Comparison of ENCODE assay signal across 17 mouse cellular contexts in genomic region chr4:137794178-137794900, GRCm38 (mm10). TPM values are rescaled to one million over a fixed set of nuclear protein-coding genes. Genes with fewer than 3 reads are reported as not detected.
DNase-seq lines count a peak whose midpoint lies in the region; ATAC-seq and TF ChIP-seq lines count a peak whose summit lies in the region.
"Had no signal": no experiment of that assay in that cellular context is flagged by ENCODE, and none has a peak within 500 bp of the region (broad histone marks: within the 10 kb centered on the region; RNA-seq: fewer than 3 reads in every experiment).

No protein-coding gene starts in this region.

- TF ChIP-seq RAD21 in CH12.LX (IDR thresholded peaks at IDR 0.05; ENCODE audit: low read depth, low read length), result no peak

- no peak for TF ChIP-seq CTCF in CH12.LX (conservative IDR thresholded peaks at IDR 0.05 in 1 of 2, IDR thresholded peaks at IDR 0.05 in 1 of 2; ENCODE audit: low read depth in 2 of 2, low read length in 2 of 2)

- peaks cover 3 to 30% of the 10 kb centered on the region in 2 experiments for H3K36me3 ChIP-seq in CH12.LX (replicated peaks in 1 of 2; ENCODE audit: control insufficient read depth in 1 of 2, insufficient read depth in 1 of 2, low read length in 1 of 2)
- no peaks in the 10 kb centered on the region for H3K36me3 ChIP-seq in embryonic facial prominence, embryonic 14.5 days (ENCODE audit: control insufficient read depth, insufficient read depth, low read length)
- H3K36me3 ChIP-seq in liver, embryonic 13.5 days, result no peaks in the 10 kb centered on the region
- H3K36me3 ChIP-seq: limb, embryonic 12.5 days had no signal

- H3K4me2 ChIP-seq in CH12.LX (ENCODE audit: insufficient read depth, low read depth, poor library complexity, severe bottlenecking), result peak overlapping the region; percentile 64
- H3K4me2 ChIP-seq in embryonic facial prominence, embryonic 14.5 days (ENCODE audit: low read depth, low read length), result peak overlapping the region; percentile 94
- H3K4me2 ChIP-seq in liver, embryonic 13.5 days, result no peak overlapping the region
- H3K4me2 ChIP-seq: heart, embryonic 11.5 days; limb, embryonic 12.5 days had no signal

- H3K79me2 ChIP-seq in CH12.LX (replicated peaks; ENCODE audit: control insufficient read depth, extremely low read depth, insufficient read depth, poor library complexity, severe bottlenecking), result peaks cover 60% of the 10 kb centered on the region

- peak overlapping the region; percentile 69 for H3K9ac ChIP-seq in CH12.LX (ENCODE audit: insufficient read depth, low read depth)
- H3K9ac ChIP-seq in embryonic facial prominence, embryonic 14.5 days (ENCODE audit: low read depth, low read length), result no peak overlapping the region
- H3K9ac ChIP-seq in liver, embryonic 13.5 days, result no peak overlapping the region
- H3K9ac ChIP-seq: limb, embryonic 12.5 days had no signal

- TF ChIP-seq POLR2A in CH12.LX (IDR thresholded peaks at IDR 0.05; ENCODE audit: low read depth, low read length), result no peak

- TF ChIP-seq EP300 in CH12.LX (IDR thresholded peaks at IDR 0.05; ENCODE audit: low read length), result no peak

- in situ Hi-C loops in CH12.LX (cut with MboI; ENCODE audit: low pct_ligation_motif_present, low pct_unique_long_range_greater_than_20kb, low sequenced_read_pairs), result loop anchor here (5.0 kb wide), 1 partner anchor 47 kb away; no protein-coding TSS in a partner anchor

- H3K27ac ChIP-seq in CH12.LX (ENCODE audit: insufficient read depth, low read depth), result peak overlapping the region; percentile 58
- H3K27ac ChIP-seq in embryonic facial prominence, embryonic 14.5 days (replicated peaks; ENCODE audit: low read depth, low read length), result peak overlapping the region; percentile 76
- no peak overlapping the region for H3K27ac ChIP-seq in liver, embryonic 13.5 days
- H3K27ac ChIP-seq: limb, embryonic 12.5 days had no signal

- no peaks in the 10 kb centered on the region for H3K27me3 ChIP-seq in CH12.LX (replicated peaks)
- peaks cover 7% of the 10 kb centered on the region for H3K27me3 ChIP-seq in embryonic facial prominence, embryonic 14.5 days (replicated peaks; ENCODE audit: control insufficient read depth, insufficient read depth, low read length)
- H3K27me3 ChIP-seq in liver, embryonic 13.5 days, result peaks cover 64% of the 10 kb centered on the region

- dilution Hi-C loops in CH12.LX (cut with MboI; ENCODE audit: extremely low pct_ligation_motif_present, extremely low pct_unique_long_range_greater_than_20kb, low sequenced_read_pairs), result no loop called here

- no peaks in the 10 kb centered on the region for H3K9me3 ChIP-seq in CH12.LX (replicated peaks; ENCODE audit: low read length)
- H3K9me3 ChIP-seq in embryonic facial prominence, embryonic 14.5 days (ENCODE audit: control insufficient read depth, low read length), result no peaks in the 10 kb centered on the region
- H3K9me3 ChIP-seq in liver, embryonic 13.5 days (replicated peaks), result no peaks in the 10 kb centered on the region
- H3K9me3 ChIP-seq: limb, embryonic 12.5 days had no signal

- WGBS in embryonic facial prominence, embryonic 14.5 days, result 80% methylated on average over 13 of the region's 13 CpGs
- WGBS in liver, embryonic 13.5 days (ENCODE audit: insufficient replicate concordance), result 65% methylated on average over 13 of the region's 13 CpGs

- peak; percentile 84 for DNase-seq in heart, adult 11 months
- no peak for DNase-seq in heart, postnatal 25 days (ENCODE audit: low spot score)
- peak; percentile 53 for DNase-seq in CH12.LX (ENCODE audit: extremely low read depth)
- DNase-seq in embryonic facial prominence, embryonic 14.5 days (ENCODE audit: low spot score), result no peak
- no peak for DNase-seq in liver, embryonic 13.5 days
- no peak for DNase-seq in layer of hippocampus, adult 18-20 months (ENCODE audit: low spot score in 2 of 2)
- DNase-seq in lung, postnatal 4 days, result no peak
- DNase-seq: adrenal gland, adult 8-10 months; cerebellum, adult 11-12 months; gastrocnemius, postnatal 25 days; heart, postnatal 36 days; lung, postnatal 36 days; midbrain, embryonic 14.5 days; thymus, postnatal 4 days had no signal

- peak overlapping the region; percentile 57 to 89 (median 88) for H3K4me3 ChIP-seq in CH12.LX (replicated peaks in 1 of 3; ENCODE audit: low read depth in 2 of 3, low read length in 2 of 3, poor library complexity in 1 of 3)
- H3K4me3 ChIP-seq in embryonic facial prominence, embryonic 14.5 days (ENCODE audit: low read depth, low read length), result peak overlapping the region; percentile 51
- H3K4me3 ChIP-seq in liver, embryonic 13.5 days (replicated peaks), result no peak overlapping the region
- H3K4me3 ChIP-seq: limb, embryonic 12.5 days had no signal

- peaks cover 22 to 63% of the 10 kb centered on the region in 2 experiments for H3K4me1 ChIP-seq in CH12.LX (ENCODE audit: control insufficient read depth in 1 of 2, insufficient read depth in 2 of 2)
- peaks cover 17% of the 10 kb centered on the region for H3K4me1 ChIP-seq in embryonic facial prominence, embryonic 14.5 days (ENCODE audit: control insufficient read depth, insufficient read depth, low read length)
- H3K4me1 ChIP-seq in liver, embryonic 13.5 days (replicated peaks), result peaks cover 10% of the 10 kb centered on the region

- ATAC-seq in embryonic facial prominence, embryonic 14.5 days (ENCODE audit: low read depth), result no peak
- ATAC-seq in liver, embryonic 13.5 days (ENCODE audit: low read depth), result peak; percentile 72

- intact Hi-C loops in heart, postnatal 25 days (cut with DNase I), result no loop called here

TF ChIP-seq in CH12.LX, 34 proteins besides CTCF, POLR2A, EP300 and RAD21:
- TF ChIP-seq ZNF384 (IDR thresholded peaks at IDR 0.05; ENCODE audit: low read depth, low read length) (no peak), TBP (conservative IDR thresholded peaks at IDR 0.05; ENCODE audit: low read depth, low read length) (no peak), BHLHE40 (IDR thresholded peaks at IDR 0.05; ENCODE audit: low read depth, low read length) (no peak), NELFE (IDR thresholded peaks at IDR 0.05; ENCODE audit: low read depth, low read length) (no peak), TCF12 (IDR thresholded peaks at IDR 0.05; ENCODE audit: low read depth, low read length) (no peak), CHD1 (IDR thresholded peaks at IDR 0.05; ENCODE audit: low read depth, low read length) (no peak), PAX5 (IDR thresholded peaks at IDR 0.05; ENCODE audit: low read length) (no peak), NRF1 (IDR thresholded peaks at IDR 0.05; ENCODE audit: low read depth, low read length) (no peak), KAT2A (IDR thresholded peaks at IDR 0.05; ENCODE audit: insufficient replicate concordance, low read length) (no peak), MAX (IDR thresholded peaks at IDR 0.05; ENCODE audit: low read length) (no peak; the same call in 1 of the 2 replicates), MEF2A (IDR thresholded peaks at IDR 0.05; ENCODE audit: borderline replicate concordance, low read depth, low read length) (peak; percentile 86), RCOR1 (conservative IDR thresholded peaks at IDR 0.05; ENCODE audit: low read depth, low read length) (no peak), USF2 (conservative IDR thresholded peaks at IDR 0.05; ENCODE audit: low read depth, low read length) (no peak), IRF4 (IDR thresholded peaks at IDR 0.05; ENCODE audit: low read depth, low read length) (peak; percentile 39; the same call in 1 of the 2 replicates), SMC3 (IDR thresholded peaks at IDR 0.05; ENCODE audit: low read depth, low read length) (no peak), MAZ (IDR thresholded peaks at IDR 0.05; ENCODE audit: low read depth, low read length) (no peak), ZC3H11A (IDR thresholded peaks at IDR 0.05; ENCODE audit: low read depth, low read length) (no peak), MYC (IDR thresholded peaks at IDR 0.05; ENCODE audit: low read depth, low read length) (no peak), MXI1 (IDR thresholded peaks at IDR 0.05; ENCODE audit: low read depth, low read length) (no peak; the same call in 1 of the 2 replicates), POLR2AphosphoS2 (IDR thresholded peaks at IDR 0.05; ENCODE audit: low read depth, low read length) (no peak), UBTF (IDR thresholded peaks at IDR 0.05; ENCODE audit: low read depth, low read length) (no peak), GABPA (IDR thresholded peaks at IDR 0.05; ENCODE audit: insufficient replicate concordance, low read depth, low read length) (no peak), SIN3A (IDR thresholded peaks at IDR 0.05; ENCODE audit: low read length) (peak; percentile 45; the same call in 1 of the 2 replicates), ZMIZ1 (IDR thresholded peaks at IDR 0.05; ENCODE audit: low read depth, low read length) (no peak), JUND (conservative IDR thresholded peaks at IDR 0.05; ENCODE audit: low read depth, low read length) (peak; percentile 59), MAFK (IDR thresholded peaks at IDR 0.05; ENCODE audit: insufficient replicate concordance, low read length) (no peak), E2F4 (IDR thresholded peaks at IDR 0.05; ENCODE audit: insufficient replicate concordance, low read depth, low read length) (no peak), USF1 (IDR thresholded peaks at IDR 0.05; ENCODE audit: low read depth, low read length) (peak; percentile 30; the same call in 1 of the 2 replicates), HCFC1 (IDR thresholded peaks at IDR 0.05; ENCODE audit: low read depth, low read length) (no peak), ZKSCAN1 (IDR thresholded peaks at IDR 0.05; ENCODE audit: borderline replicate concordance, low read depth, low read length) (no peak), ELF1 (IDR thresholded peaks at IDR 0.05; ENCODE audit: low read depth, low read length) (no peak), ETS1 (conservative IDR thresholded peaks at IDR 0.05; ENCODE audit: low read depth, low read length) (peak; percentile 10; the same call in 1 of the 2 replicates), JUN (IDR thresholded peaks at IDR 0.05; ENCODE audit: insufficient read depth, low read depth, low read length) (peak; percentile 75), CHD2 (IDR thresholded peaks at IDR 0.05; ENCODE audit: low read length) (no peak)

RNA-seq across cellular contexts. Expression of gene Alpl, which starts 1.8 kb away (rescaled TPM):
- 10 to 100 TPM; 52.8 to 68.3 TPM for total RNA-seq in heart, postnatal 25 days (2021)
- total RNA-seq in CH12.LX (2012; rRNA removed) (115 and 130 TPM in 2 replicates), CH12.LX (2014; rRNA removed) (62.9 and 65.7 TPM in 2 replicates)
- 152 and 164 TPM in 2 replicates for polyA plus RNA-seq in CH12.LX (2012; ENCODE audit: insufficient read length, low read depth)
- polyA plus RNA-seq in embryonic facial prominence, embryonic 14.5 days (2014; fragmentation: Nextera tagmentation; extraction: Ambion mirVana), result 112 and 149 TPM in 2 replicates
- 6.3 and 8.2 TPM in 2 replicates for polyA plus RNA-seq in liver, embryonic 13.5 days (2015; fragmentation: Nextera tagmentation; extraction: Ambion mirVana)
- total RNA-seq in layer of hippocampus, adult 18-20 months (2021), result 1 to 10 TPM; 7.0 to 7.2 TPM
- total RNA-seq: MEL had no signal

Comparison
In these comparisons a context has a peak if more than half of its experiments do, and no peak if none do; other contexts are left out.
1. DNase-seq: peak in heart, adult 11 months (single experiment) and CH12.LX (single experiment); none in heart, postnatal 25 days (single experiment), embryonic facial prominence, embryonic 14.5 days (single experiment), liver, embryonic 13.5 days (single experiment), layer of hippocampus, adult 18-20 months (0 of 2) and lung, postnatal 4 days (0 of 2).
2. RNA of gene Alpl, which starts 1.8 kb away (total RNA-seq): 62.9 to 130 TPM in CH12.LX and 52.8 to 68.3 TPM in heart, postnatal 25 days; 7.0 to 7.2 TPM in layer of hippocampus, adult 18-20 months; every median in the first group is over 4 times any median in the second.